ENCODE assay signal across 7 mouse cellular contexts in the genomic region with DNA sequence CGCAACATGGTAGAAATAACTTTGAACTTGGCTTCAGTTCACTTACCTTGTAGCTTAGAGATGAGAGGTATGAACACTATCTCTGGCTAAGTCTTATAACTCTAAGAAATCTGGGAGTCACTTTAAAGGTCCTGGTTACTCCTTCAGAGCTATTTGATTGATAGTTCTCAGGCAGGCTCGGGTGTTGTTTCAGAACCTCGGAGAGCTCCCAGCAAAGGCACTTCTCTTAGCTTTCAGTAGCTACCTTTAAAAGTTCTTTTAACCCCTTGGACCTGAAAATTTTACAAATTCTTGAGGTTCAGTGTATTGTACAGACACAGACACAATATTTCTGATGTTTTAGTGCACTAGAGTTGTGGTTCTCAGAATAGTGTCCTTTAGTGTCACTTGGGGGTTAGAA. TPM values are rescaled to one million over a fixed set of nuclear protein-coding genes. Genes with fewer than 3 reads are reported as not detected.
DNase-seq lines count a peak whose midpoint lies in the region; ATAC-seq lines count a peak whose summit lies in the region.

No protein-coding gene starts in this region.

- peak; percentile 35 for DNase-seq in ovary, postnatal 36 days (ENCODE audit: low spot score)
- DNase-seq in ovary, adult 18-20 months (ENCODE audit: low spot score): no peak
- peak; percentile 62 to 67 for DNase-seq in adrenal gland, postnatal 36 days
- DNase-seq in kidney, postnatal 10 days: peak; percentile 80
- peak; percentile 36 for DNase-seq in thymus, postnatal 25 days
- DNase-seq in urinary bladder, adult 18-20 months (ENCODE audit: low spot score in 2 of 2): no peak

- no peak for ATAC-seq in erythroid progenitor cell, adult 5-6 weeks (replicated peaks; ENCODE audit: low FRiP score, poor library complexity, severe bottlenecking)

RNA-seq across cellular contexts. Expression of a gene that starts 52.3 kb away (rescaled TPM):
- total RNA-seq in adrenal gland, postnatal 36 days (2021): 10 to 100 TPM; 24.6 to 24.8 TPM
- total RNA-seq in erythroid progenitor cell, adult 5-6 weeks (2015; ENCODE audit: low replicate concordance): 10.1 and 15.5 TPM in 2 replicates
- total RNA-seq in erythroid progenitor cell, adult 5-6 weeks (2017; ENCODE audit: low replicate concordance): 23.4 and 32.5 TPM in 2 replicates

Comparison
In these comparisons a context has a peak if more than half of its experiments do, and no peak if none do; other contexts are left out.
1. DNase-seq: peak in ovary, postnatal 36 days (single experiment), adrenal gland, postnatal 36 days (2 of 2), kidney, postnatal 10 days (single experiment) and thymus, postnatal 25 days (single experiment); none in ovary, adult 18-20 months (single experiment) and urinary bladder, adult 18-20 months (0 of 2).